Mouse (Mus musculus) thymus, adult 18-20 months (tissue): ENCODE data around the gene Tent4a.

ENCODE experiments used
- DNase-seq, 2 experiments: peaks; one replicate each; pipeline ENCODE4 v3.0.0; 2022; ENCODE audit warnings: mixed read lengths in 2 of 2

Gene Tent4a

DNA sequence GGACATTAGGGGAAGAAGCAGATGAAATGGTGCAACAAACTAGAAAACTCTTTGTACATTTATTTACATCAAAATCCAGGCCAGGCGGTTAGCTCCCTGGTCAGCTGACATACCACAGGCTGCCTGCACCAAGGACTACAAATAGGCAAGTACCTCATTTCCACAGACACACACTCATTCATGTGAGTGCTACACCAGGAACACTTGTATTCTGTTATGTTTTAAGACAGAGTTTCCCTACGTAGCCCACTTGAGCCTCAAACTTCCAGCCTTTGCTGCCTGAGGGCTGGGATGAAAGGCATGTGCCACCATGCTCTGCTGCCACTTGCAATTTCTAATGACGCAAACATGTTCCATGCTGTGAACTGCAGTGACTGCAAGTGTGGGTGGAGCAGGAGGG is 19.3 kb downstream of the Tent4a start:
- no peak for DNase-seq

DNA sequence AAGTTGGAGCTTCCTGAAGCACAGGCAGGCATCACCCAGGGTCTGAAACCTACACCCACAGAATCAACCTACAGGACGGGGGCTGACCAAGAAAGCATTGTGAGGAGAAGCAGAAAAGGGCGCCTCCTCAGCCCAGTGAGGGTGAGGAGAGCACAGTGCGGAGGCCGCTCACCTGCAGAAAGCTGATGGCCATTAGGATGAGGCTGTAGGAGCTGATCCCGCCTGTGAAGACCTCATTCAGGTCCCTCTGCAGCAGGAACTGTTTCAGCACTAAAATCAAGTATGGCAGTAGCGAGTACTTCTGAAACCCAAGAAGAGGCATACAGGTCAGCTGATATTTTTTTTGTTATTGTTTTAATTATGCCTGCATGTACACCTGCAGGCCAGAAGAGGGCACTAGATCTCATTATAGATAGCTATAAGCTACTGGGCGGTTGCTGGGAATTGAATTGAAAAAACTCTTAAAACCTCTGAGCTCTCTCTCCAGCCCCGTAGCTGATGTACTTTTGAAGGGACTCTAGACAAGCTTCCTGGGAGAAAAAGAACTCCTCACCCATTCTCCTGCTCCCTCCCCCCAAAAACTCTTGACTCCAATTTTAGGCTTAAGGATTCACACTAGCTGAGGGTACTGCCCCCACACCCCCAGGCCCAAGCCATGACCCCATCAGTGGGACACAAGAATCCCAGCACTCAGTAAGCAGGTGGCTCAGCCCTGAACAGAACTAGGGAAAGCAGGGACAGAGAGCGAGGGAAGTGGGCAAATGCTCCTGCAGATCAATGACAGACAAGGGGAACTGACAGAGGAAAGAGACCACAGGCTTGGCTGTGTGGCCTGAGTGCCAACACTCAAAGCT is 24.8 kb downstream of the Tent4a start:
- no peak for DNase-seq

DNA sequence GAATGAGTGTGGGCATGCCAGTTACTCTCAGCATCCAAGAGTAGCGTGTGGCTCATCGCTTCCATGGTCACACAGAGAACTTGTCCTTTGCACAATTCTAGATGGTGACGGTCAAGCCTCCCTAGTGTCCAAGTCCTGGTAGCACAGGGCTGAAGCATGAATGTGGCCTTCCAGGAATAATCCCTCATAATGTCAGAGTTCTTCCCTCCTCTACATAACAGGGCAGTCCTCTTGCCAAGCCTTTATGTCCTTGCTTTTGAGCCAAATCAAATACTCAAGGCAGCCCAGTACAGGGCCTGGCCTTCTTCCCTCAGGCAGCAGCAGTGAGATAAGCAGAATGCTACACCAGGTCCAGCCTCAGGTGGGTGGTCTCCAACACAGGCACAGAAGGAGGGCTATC is 26.8 kb downstream of the Tent4a start:
- DNase-seq = no peak

DNA sequence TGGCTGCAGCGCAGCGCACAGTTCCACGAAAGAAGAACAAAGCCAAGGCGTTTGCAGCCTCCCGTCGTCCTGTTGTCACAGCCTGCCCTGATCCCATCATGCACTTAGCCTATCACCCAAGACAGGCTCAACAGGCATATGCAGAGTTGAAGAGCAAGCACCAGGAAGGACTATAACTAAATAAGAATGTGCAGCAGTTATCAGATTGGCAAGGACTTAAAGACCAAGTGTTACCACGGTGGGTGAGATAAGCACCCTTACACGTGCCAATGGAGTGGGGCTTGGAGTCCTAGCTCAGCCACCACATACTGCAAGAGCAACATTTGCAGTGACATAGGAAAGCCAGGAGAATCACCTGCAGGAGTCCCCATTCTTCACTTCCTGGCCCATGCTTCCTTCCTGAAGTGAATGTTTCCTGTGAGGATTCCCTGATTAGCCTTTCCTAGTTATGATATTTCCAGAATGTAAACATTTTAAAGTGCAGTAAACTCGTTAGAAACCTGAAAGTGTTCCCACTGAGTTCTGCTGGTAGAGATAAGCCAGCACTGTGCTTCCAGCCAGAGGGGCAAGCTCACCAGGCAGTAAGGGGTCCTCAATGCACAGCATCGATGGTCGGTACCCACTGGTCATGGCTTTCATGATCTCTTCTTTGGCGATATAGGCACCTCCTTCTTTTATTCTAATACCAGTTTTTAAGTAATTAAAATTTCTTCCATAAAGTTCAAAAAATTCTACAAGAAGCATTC is 27.9 kb downstream of the Tent4a start:
- no peak for DNase-seq

DNA sequence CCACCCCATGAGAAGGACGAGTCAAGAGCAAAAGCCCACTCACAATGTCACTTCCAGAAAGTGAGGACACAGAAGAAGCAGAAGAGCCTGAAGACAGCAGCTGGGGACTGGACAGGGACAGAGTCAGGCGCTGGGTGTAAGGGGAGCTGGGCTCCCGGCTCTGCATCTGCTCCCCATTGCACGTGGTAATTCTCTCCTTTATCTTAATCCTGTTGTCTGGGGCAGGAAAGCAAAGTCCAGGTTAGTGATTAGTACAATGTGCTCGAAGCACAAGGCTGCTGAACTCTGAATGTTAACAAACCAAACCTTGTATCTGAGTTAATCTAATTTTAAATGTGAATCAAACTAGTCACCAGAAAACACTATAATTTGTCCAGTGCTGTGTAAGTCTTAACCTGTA is 31.6 kb downstream of the Tent4a start:
- no peak for DNase-seq

DNA sequence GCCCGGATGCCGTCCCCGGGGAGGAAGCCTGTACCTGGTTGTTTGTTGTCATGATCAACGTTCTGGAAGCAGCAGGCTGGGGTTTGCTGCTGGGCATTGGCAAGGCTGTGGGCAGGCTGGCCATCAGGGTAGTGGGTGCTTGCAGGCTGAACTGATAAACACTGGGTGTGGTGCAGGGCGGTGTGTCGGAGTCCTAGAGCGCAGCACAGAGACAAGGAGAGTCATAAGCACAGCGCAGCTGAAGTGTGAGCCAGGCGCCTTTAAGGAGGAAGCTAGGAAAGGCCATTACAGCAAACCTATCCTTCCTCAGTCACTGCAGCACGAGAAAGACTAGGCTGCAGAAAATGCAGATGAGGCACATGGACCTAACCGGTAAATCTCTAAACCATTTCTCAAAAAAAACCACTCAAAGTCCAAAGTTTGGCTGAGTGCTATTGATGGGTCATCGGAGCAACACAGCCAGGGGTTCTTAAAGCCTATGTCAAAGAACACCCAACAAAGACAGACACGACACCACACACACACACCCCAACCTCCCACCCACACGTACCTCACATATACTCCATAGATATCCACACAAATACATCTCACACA is 32.2 kb downstream of the Tent4a start:
- DNase-seq = no peak

DNA sequence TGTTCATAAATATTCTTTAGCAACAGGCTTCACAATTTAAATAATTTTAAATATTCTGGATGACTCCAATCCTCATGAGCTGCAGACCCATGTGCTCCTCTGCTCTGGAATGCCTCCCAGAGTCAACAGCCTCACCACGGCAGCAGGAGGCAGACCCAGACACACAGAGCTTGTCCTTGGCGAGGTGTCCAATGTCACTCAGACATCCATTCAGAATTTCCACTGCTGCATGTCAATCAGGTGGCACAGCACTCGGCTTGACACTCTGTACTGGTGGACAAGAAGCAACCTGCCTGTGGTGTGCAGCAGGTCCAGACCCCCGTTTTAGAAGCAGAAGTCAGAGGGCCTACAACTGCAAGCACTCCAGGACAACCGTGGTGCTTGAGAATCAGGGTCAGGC is 36.1 kb downstream of the Tent4a start:
- DNase-seq = no peak

DNA sequence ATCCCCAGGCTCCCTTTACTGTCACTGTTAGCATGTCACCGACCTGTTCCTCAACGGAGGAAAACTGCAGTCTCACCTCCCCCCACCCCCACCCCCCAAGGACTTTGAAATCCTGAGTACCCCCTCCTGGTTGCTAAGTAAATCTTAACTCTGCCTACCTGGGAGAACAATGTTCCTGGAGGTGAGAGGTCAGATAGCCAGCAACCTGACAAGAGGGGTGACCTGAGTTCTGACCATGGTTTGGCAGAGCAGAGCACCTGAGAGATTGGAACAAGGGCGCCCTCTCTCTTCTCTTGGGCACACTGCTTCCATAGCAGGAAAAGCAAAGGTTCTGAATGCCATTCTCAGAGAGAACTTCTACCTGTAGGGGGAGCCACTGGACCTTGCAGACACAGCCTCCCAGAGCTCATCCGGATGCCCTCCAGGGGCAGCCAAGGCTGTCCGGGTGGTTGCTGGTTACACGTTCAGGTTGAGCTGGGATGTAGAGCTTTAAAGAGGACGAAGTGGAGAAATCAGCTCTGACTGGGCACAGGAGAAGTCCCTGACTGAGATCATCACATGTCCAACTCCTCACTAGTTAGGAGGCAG is 41.4 kb downstream of the Tent4a start:
- peak in 1 of 2 experiments; percentile 11 for DNase-seq

DNA sequence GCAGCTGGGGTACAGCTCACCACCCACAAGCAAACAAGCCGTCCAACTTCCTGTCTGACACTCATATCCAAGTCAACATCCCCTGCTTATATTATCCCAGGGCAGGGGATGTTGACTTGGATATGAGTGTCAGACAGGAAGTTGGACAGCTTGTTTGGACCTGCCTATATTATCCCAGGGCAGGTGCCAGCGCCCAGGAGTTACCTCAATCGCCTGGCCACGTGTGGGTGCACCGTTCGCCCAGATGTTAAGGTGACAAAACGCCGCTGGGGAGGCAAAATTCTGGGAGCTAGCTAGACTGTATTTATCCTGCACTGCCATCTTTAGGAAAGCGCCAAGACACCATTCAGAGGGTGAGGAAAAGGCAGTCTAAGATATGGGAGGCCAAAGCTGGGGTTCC is 44.6 kb downstream of the Tent4a start:
- DNase-seq = no peak

DNA sequence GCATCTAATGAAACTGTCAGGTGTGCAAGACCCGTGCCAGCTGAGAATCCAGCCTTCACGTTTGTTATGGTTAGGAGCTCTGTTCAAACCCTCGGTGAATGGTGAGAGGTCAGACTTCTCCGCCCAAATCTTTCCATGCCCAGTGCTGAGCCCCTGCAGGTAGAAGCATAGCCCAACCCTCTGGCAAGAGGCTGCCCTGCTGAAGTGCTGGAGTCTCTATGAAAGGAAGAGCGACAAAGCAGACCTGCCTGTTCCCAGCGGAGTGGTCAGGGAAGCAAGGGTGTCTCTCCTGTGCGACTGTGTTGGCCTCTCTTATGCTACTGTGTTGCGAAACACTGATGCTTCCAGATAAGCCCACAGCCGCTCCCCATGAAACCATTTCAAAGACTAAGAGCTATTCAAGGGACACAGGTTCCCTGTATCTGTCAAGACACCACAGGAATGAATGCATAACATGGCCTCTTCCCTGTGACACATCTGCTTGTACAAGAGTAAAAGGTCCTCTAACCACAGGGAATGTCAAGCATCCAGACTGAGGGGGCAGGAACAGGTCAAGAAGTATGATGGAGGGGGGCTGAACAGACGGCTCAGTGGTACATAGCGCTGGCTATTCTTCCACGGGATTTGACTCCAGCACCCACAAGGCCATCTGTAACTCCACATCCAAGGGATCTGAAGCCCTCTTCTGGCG is 45.7 kb downstream of the Tent4a start:
- DNase-seq = no peak

DNA sequence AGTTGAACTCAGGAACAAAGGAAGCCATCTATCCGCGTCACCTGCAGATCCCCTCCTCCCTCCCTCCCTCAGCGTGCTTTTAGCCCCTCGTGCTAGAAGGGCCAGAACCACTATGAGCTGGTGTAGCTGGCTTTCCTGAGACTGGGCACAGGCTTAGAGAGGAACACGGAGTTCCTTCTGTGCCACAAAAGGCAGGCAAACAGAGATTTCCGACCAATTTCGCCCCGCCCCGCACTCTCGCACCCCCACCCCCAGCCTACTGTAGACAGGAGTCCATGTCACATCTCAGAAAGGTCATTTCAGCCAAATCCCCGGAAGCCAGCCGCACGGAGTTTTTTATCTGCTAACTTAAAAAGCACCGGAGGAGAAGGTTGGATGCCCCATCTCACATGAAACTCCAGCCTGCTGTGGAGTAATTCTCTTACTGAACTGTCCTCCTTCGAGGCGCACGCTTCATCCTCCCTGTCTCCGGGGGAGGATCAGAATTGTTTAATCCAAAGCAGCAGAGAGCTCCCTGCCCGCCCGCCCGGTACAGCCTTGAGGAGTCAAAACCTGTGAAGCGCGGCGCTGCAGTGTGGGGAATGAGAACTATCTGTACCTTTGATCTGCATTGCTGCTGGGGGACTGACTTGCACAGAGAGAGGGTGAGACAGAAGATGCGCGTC is 46.7 kb downstream of the Tent4a start:
- DNase-seq = no peak

DNA sequence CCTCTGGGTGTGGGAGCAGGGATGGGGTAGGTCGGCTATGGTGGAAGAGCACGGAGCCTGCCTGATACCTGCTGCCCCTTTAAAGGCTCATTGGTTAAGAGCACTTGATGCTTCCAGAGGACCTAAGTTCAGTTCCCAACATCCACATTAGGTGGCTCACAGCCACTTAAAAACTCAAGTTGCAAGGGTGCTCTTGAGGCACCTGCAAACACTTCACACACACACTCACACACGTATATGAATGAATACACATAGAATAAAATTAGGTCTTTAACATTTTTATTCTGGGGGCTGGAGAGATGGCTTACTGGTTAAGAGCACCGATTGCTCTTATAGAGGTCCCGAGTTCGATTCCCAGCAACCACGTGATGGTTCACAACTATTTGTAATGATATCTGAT is 47.3 kb downstream of the Tent4a start:
- no peak for DNase-seq

DNA sequence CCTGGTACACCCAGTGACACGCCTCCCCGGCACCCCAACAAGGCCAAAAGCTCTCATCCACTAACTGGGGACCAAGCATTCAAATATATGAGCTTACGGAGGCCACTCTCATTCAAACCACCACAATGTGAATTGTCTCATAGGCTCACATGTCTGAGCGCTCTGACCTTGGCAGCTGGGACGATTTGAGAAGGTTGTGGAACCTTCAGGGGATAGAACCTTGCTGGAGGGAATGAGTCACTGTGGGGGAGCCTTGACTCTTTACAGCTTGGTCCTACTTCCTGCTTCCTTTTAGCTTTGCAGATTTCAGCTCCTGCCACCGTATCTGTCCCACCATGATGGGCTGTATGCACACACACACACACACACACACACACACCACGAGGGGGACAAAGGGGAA is 48.6 kb downstream of the Tent4a start:
- DNase-seq = no peak

DNA sequence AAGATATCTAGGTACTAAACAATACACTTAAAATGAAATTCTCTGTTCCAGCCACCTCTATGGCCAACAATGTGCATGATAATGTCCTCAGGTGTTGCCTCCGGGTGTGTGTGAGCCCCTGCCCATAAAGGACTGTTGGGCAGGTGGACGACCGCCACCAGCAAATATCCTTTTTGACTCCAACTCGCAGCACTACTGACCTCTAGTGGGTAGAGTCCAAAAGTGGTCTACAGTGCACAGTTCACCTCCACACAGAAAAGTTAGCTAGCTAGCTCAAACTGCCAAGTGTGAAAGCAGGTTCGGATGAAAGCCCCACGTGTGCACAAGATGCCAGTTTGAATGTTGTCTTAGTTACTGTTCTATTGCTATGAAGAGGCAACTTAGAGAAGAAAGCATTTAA is 49.1 kb downstream of the Tent4a start:
- DNase-seq = no peak

DNA sequence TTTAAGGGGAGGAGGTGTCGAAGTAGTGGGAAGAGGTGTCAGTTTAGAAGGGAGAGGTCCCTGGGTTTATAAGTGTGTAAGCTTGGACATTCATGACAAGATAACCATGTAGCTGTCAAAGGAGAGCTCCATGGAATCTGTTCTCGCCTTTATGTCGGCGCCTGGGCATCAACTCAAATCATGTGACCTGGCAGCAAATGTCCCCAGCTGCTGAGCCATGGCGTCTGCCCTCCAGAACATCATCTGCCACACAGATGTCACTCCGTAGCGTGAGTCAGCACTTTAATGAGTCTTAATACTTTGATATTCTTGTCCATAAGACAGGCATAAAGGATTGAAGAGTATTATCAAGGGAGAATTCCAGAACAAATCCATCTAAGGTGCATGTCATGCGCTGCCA is 51.7 kb downstream of the Tent4a start:
- no peak for DNase-seq

DNA sequence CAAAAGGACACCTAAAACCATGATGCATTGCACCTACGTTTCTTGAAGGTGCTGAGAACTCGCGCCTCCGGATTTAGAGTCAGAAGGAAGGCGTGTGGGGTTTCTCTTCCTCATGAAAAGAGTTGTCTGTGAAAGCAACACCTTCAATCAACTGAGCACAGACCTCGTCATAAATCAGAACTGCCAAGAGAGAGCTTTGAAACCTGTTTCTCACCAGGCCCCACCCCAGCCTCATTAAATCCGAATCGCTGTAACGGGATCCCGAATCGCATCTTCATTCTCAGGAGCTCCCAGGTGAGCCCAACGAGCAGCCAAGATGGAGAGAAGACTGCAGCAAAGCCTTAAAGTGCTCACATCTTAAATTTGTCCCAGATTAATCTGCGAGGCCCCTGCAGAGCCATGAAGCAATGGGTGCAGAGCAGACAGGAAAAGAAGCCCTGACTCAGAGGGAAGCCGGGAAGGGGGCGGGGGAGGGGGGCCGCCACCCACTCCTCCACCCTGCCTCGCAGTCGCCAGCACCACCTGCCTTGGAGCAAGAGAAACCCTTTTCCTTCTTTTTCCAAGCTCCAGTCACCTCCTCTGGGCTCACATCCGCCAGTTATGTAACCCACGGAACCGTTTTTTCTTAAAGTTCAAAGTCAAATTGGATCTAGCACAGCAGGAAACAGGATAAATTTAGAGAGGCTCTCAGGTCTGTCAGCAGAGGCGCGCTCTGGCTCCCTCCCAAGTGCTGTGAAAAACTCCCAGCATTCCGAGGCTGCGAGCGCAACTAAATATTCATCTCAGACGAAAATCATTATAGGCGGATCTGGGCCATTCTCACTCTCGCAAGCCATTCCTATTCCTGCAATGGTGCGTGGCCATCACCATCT is 52.5 kb downstream of the Tent4a start:
- DNase-seq = no peak

DNA sequence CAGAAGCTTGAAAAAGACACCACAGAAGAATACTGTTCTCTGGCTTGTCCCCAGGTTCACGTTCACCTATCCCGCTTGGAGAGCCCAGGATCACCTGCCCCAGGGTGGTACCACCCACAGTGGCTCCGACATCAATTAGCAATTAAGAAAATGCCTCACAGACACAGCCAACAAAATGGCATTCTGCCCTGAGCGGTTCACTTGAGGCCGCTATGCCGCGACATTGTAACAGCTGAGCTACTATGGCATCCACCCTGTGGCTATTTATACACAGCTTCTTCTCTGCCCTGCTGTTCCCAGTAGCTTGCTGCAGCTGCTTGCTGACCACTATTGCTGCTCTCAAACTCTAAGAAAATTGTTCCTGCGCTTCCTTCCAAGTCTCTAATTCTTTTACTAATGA is 53.4 kb downstream of the Tent4a start:
- no peak for DNase-seq

DNA sequence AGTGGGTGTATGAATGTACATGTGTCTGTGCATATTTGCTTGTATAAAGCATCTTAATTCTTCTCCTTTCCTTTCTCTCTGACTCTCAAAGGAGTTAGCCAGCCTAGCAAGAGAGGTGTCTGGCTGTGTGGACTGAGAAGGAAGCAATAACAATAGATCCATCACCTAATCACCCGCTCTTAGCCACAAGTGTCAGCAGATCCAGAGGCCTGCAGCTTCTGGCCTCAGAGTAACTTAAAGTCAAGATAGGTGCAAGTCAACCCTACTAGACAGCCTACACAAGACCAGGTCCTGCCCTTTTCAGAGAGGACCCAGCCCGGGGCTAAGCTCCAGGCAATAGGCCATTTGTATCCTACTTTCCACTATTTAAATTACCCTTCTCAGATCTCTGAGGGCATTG is 54.5 kb downstream of the Tent4a start:
- DNase-seq = no peak

DNA sequence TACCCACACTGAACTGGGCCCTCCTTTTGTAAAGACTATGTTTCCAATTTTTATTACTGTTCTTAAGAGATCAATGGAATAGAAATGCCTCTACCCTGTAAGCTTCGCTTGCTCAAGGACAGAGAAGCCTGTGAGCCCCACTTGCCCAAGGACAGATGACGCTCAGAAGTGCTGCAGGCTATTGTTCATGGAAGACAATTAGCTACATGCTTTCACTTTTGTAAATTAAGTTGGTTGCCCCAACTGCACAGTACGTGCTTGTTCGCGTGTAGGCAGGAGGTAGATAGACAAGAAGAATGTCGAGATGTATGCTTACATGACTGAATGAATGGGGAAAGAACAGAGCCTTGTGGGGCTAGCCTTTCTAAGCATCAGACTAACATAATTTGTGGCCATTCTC is 55.7 kb downstream of the Tent4a start:
- DNase-seq = no peak

DNA sequence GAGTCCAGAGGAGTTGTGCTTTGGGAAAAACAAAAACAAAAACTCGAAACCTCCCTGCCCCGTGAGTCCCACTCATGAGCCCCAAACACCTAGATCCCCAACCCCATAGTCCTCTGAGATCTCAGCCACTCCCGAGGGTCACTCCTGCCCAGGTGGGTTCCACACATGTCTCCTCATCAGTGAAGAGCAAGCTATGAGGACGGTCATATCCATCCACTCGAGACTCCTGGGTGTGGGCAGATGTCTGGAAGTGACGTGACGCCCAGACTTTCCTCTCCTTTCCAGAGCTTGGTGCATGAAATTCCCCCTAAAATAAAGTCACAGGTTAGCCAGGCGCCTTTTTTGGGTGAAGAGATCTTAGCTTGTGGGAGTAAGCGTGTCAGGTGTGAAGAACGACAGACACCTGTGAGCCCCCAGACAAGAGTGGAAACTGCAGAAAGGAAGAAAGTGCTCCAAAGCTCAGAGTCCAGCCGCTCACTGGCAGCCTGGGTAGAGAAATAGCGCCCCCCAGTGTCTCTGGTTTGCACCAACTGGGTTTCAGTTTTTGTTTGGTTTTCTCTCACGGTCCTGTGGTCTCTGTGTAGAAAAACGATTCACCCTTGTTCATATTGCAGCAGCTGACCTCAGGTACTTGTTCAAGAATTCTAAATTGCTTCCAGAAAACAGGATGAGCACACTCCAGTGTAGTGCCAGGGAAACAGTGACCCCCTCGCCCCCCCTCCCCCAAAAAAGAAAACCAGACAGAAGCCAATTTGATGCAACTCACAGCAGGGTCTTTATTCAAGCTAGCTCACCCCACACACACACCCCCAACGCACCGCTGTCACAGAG is 73.6 kb downstream of the Tent4a start:
- no peak for DNase-seq
